Mouse (Mus musculus) cerebellum, adult 2 months (tissue): ENCODE measurements around the gene Mgat1.
A peak's percentile ranks its signal among the peaks of the same experiment; 100 is the strongest.

Source experiments
- CTCF ChIP-seq: fragments of 200-500 bp; IDR thresholded peaks from 2 replicates; pipeline ENCODE4 v1.5.1; 2011; ENCODE audit warnings: low read depth, mild to moderate bottlenecking, control low read depth, low read length, moderate library complexity, borderline replicate concordance; ENCODE audit not compliant: insufficient read depth
- POLR2A ChIP-seq: fragments of 200-500 bp; IDR thresholded peaks from 2 replicates; pipeline ENCODE4 v1.6.1; 2011; ENCODE audit warnings: low read length, control low read depth, borderline replicate concordance; ENCODE audit not compliant: insufficient read depth

DNA sequence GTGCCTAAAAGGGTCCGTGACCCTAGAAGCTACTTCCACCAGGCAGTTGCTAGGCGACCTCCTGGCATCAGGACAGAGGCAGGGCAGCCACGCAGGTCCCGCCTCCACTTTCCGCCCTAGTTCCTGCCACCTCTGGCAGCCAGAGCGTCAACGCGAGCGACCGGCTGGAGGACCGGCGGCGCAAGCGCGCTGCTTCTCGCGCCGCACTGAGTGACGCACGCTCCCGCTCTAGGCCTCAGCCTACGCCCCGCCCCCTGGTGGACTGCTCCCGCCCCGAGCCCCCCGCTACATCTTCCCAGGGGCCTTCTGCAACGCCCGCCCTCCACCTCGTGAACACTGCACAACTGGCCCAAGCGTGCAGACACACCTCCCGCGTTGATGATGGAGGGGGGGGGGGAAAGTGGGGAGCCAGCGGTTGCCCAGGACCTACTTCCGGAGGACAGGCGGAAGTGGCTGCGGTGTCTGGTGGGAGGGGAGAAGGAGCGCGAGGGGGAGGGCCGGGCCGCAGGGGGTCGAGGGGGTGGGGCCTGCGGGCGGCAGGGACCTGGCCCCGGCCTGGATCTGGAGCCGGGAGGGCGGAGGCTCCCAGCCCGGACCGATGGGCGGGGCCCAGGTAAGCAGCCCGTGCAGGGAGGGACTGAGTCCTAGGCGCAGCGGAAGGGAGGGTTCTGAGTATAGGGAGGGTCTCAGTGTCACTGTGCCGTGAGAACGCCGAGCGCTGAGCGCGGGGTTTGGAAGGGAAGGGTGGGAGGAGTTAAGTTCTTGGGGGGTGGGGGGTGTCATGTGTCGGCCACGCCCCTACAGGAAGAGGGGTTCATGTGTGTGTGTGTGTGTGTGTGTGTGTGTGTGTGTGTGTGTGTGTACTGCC is at the start of gene Mgat1:
- no peak for TF ChIP-seq CTCF
- TF ChIP-seq POLR2A: peak; percentile 84
